Mouse (Mus musculus): ENCODE results near the gene Apobec1. TPM values are rescaled to one million over a fixed set of nuclear protein-coding genes. Genes with fewer than 3 reads are reported as not detected.

Gene Apobec1
- 7.4 and 8.6 TPM in 2 replicates for polyA plus RNA-seq (2015; fragmentation: Nextera tagmentation; extraction: Ambion mirVana)

DNA sequence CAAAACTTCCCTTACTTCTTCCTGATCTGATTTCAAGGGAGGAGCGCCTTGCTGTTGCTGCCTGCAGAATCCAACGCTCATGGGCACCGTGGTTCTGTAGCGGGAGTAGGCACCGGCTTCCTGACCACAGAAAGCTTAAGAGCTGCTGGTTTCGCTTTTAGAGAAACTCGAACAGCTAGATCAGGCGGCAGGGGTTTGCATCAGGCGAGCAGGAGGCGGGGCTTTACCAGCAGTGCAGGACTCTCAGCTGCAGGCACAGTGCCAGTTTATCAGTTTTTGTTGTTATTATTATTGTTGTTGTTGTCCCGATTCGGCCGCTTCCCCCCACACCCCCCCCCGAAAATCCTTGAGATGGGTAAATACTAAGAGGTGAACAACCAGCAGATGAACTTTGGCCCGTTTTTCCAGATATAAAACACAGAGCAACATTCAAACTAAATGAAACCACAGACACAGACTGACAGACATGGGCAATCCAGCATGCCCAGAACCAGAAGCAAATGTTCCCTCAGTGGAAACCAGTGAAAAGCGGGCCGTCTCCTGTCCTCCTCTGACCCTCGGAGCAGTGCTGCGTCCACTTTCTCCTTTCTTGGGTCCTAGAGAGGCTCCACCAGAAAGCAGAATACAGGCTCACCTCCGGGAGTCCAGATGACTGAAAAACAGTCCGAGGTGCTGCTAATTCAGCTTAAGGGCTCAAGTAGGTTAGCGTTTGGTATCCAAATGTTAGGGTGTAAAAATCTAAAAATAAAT lies at the start of gene Apobec1:
Apobec1 (minus strand) TSS at position 203 of the 750 bp plus-strand sequence.

DNA sequence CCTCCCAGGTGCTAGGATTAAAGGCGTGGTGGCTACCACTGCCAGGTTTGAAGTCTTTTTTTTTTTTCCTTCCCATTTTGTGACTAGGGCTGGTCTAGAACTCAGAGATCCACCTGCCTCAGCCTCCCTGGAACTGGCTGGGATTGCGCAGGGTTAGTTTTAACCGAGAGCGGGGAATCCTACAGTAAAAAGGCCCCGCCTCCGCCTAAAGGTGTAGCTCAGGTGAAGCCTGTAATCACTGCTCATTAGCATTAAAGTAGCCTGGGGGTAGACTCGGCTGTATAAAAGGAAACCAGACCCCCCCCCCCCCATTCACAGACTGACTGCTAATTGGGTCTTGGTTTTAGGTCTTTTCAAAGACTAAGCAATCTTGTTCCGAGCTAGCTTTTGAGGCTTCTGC lies 23.9 kb upstream of the Apobec1 start, which contains the start of gene Dppa3:
Dppa3 (plus strand) TSS at position 301 of the 400 bp plus-strand sequence.

DNA sequence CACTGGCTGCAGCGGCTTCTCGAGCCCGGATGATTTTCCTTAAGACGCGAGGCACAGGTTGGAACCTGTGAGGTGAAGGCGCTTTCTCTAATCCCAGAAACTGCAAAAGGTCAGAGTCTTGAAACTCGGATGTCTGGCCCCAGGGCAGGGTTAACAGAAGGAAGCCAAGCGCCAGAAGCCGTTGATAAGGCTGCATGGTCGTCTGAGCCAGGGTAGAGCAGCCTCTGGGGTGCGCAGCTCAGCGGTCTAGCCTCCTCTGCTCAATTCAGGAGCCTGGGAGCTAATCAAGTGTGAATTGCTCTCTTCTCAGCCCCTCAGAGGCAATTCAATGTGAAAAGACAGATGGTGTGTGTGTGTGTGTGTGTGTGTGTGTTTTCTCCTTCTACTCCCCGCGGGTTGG lies 7.5 kb upstream of the Apobec1 start, which contains the start of gene Gdf3:
Gdf3 (minus strand) TSS at position 317 of the 400 bp plus-strand sequence.

DNA sequence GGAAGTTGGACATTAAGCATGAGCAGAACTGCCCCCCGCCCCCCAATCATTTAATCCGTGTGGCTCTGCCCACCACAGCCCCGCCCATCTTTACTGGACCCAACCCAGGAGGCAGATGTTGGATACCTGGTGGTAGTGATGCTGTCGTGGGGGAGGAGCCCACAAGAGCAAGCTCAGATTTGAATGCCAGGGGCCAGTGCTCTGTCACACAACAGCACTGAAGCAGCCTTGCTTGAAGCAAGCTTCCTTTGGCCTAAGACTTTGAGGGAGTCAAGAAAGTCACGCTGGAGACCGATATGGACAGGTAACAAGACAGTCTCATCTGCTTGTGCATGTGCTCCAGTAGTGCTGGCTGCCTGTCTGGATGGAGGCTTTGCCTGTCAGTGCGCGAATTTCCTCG lies 48.6 kb downstream of the Apobec1 start, which contains the start of gene Aicda:
Aicda (plus strand) TSS at position 196 of the 400 bp plus-strand sequence.

Other genes starting within 250 kb of the Apobec1 start
- gene Rimklb, start 103.7 kb downstream of the Apobec1 start, polyA plus RNA-seq (2015; fragmentation: Nextera tagmentation; extraction: Ambion mirVana) = 0.64 and 0.66 TPM in 2 replicates
- gene Mfap5, start 96.6 kb downstream of the Apobec1 start, polyA plus RNA-seq (2015; fragmentation: Nextera tagmentation; extraction: Ambion mirVana) = 16.4 and 21.5 TPM in 2 replicates
- gene Aicda, start 48.6 kb downstream of the Apobec1 start, polyA plus RNA-seq (2015; fragmentation: Nextera tagmentation; extraction: Ambion mirVana) = 0.30 and 0.36 TPM in 2 replicates
- 5.0 and 5.4 TPM in 2 replicates for gene Gdf3, start 7.6 kb upstream of the Apobec1 start, polyA plus RNA-seq (2015; fragmentation: Nextera tagmentation; extraction: Ambion mirVana)
- not detected in 2 replicates for gene Dppa3, start 24.0 kb upstream of the Apobec1 start, polyA plus RNA-seq (2015; fragmentation: Nextera tagmentation; extraction: Ambion mirVana)
- gene Nanog, start 105.0 kb upstream of the Apobec1 start, polyA plus RNA-seq (2015; fragmentation: Nextera tagmentation; extraction: Ambion mirVana) = 0.11 and 0.16 TPM in 2 replicates
- 18.5 and 24.5 TPM in 2 replicates for gene Slc2a3, start 199.2 kb upstream of the Apobec1 start, polyA plus RNA-seq (2015; fragmentation: Nextera tagmentation; extraction: Ambion mirVana)
- 2.8 and 3.1 TPM in 2 replicates for gene Foxj2, start 217.5 kb upstream of the Apobec1 start, polyA plus RNA-seq (2015; fragmentation: Nextera tagmentation; extraction: Ambion mirVana)

All from spleen, postnatal 0 days (tissue).